Mouse (Mus musculus): ENCODE results near the gene Edn2.

DNA sequence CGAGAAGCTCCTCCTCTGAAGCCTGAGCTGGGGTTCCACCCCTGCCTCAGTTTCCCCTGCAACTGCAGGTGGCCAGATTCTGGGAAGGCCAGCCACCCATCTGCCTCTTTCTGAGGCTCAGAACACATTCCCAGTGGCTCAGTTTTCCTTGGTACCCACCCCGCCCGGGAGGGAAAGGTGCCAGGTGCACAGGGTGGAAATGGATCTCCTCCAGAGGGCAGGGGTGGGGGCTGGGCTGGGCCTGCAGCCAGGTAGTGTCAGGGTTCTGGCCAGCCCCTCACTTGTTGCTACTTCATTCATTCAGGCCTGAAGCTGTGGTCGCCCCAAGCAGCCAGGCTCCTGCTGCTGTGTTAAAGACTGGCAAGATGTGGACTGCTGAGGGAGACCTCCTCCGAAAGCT, 3.3 kb downstream of the Edn2 start:
- TF ChIP-seq CTCF (IDR thresholded peaks at IDR 0.05; ENCODE audit: low read depth) (no peak), EP300 (optimal IDR thresholded peaks at IDR 0.05) (no peak)

Data from stomach, postnatal 0 days (tissue).